Mouse (Mus musculus) bone marrow macrophage, adult 2 months (primary cell): ENCODE measurements around the gene Mul1. TPM values are rescaled to one million over a fixed set of nuclear protein-coding genes. Genes with fewer than 3 reads are reported as not detected.
A peak's percentile ranks its signal among the peaks of the same experiment; 100 is the strongest.

Experiments
- H3K27ac ChIP-seq: 2 replicates; pipeline ENCODE4 v1.5.1; 2012; ENCODE audit warnings: low read depth, low read length; ENCODE audit not compliant: insufficient read depth
- H3K4me1 ChIP-seq: 2 replicates; pipeline ENCODE4 v1.6.1; 2012; ENCODE audit warnings: low read length; ENCODE audit not compliant: control insufficient read depth, insufficient read depth
- H3K4me3 ChIP-seq: 2 replicates; pipeline ENCODE4 v1.5.1; 2012; ENCODE audit warnings: mild to moderate bottlenecking, low read length, moderate library complexity; ENCODE audit not compliant: insufficient read depth
- CTCF ChIP-seq: IDR thresholded peaks from 2 replicates; pipeline ENCODE4 v1.5.1; 2012; ENCODE audit warnings: low read depth, mild to moderate bottlenecking, low read length, moderate library complexity
- POLR2A ChIP-seq: IDR thresholded peaks from 2 replicates; pipeline ENCODE4 v1.6.1; 2012; ENCODE audit warnings: mild to moderate bottlenecking, low read depth, low read length, borderline replicate concordance
- polyA plus RNA-seq: library from polyadenylated mRNA; stranded (reverse); fragments of >200 nt; gene quantifications from 2 replicates; pipeline ENCODE4 v1.2.4, GENCODE M21; 2012; ENCODE audit not compliant: missing spikeins, insufficient read depth, insufficient read length

The Mul1 gene
- polyA plus RNA-seq, result 12.7 and 13.7 TPM in 2 replicates

DNA sequence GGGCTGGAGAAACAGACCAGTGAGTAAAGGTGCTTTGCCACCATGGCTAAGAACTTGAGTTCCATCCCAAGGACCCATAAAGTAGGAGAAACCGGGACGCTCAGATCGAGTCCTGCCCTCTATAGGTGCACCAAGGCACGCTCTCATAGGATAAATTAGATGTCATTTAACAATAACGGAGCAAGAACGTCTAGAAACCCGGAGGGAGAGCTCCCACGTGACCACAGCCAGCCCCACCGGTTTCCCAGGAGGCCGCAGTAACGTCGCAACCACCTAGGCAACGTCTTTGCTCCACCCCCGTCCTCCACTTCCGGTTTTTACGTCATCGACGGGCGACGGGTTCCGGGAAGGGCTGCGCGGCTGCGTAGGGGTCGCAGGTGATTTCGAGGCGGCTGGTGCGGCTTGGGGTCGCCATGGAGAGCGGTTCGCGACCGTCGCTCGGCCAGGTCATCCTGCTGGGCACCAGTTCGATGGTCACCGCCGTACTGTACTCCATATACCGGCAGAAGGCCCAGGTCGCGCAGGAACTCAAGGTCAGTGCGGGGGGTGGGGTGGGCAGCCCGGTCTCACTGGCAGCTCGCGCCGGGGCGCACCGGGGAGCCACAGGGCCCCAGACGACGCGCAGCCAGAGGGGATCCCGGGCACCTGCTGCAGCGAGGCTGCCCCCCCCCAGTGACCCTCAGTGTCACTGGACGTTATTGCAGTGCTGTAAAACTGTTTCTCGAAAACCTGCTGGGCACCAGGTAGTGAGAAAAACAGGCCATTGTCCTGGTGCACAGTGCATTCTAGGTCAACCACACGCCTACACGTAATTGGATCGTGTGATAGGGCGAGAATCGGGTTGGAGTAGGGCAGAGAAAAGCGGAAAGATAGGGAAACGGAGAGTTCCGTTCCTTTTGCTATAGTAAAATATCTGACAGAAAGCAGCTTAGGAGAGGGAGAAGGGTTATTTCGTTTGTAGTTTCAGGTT, at the start of gene Mul1:
Gene Mul1, plus strand, starts transcription at position 325 of the 970 bp plus-strand sequence.
- TF ChIP-seq POLR2A (no peak), CTCF (no peak; the same call in 1 of the 2 replicates)
- Histone ChIP-seq H3K4me1 (peaks cover 5% of the 10 kb centered on the region), H3K4me3 (peak within 1 kb of the TSS; percentile 93), H3K27ac (peak within 1 kb of the TSS; percentile 49)

GRCm38 (mm10) chr4:138393703-138394102, 40.8 kb upstream of the Mul1 start:
- H3K27ac ChIP-seq, result no peak overlapping the region
- TF ChIP-seq POLR2A, result no peak
- no peak for TF ChIP-seq CTCF
- no peak overlapping the region for H3K4me3 ChIP-seq
- H3K4me1 ChIP-seq, result no peaks in the 10 kb centered on the region

DNA sequence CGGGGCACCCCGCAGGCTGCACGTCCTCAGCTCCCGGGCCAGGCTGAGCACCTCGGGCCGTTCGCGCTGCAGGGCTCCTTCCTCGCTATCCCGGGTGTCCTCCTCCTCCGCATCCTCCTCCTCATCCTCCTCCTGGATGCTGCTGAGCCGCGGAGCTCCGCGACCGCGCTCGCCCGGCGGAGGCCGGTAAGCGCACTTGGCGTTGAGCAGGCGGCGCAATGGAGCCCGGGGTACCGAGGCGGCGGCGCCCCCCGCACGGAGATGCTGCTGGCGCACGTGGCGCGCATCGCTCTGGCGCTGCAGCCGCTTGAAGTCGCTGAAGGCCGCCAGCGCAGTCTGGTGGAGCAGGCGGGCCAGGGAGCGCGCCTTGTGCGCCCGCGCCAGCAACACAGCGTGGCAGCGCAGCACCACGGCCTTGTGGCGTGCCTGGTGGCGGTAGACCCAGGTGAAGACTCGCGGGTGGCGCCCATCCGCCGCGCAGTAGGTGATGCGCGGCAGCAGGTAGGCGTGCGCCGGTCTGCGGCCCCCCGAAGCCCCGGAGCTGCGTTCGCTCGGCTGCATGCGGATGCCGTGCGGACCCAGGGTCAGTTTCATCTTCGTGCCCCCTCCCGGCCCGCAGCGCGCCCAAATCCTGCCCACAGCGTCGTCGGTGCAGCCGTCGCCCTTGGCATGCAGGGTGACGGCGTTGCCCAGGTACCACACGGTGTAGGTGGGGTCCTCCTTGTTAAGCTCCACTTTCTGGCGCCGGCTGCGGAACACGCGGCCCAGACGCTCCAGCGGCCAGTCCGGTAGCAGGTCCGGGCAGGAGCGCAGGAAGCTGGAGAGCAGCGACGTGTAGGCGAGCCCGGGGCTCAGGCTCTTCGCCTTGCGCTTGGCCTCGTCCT, 39.1 kb upstream of the Mul1 start:
- H3K27ac ChIP-seq, result no peak overlapping the region
- H3K4me1 ChIP-seq, result no peaks in the 10 kb centered on the region
- TF ChIP-seq POLR2A (no peak), CTCF (no peak)
- no peak overlapping the region for H3K4me3 ChIP-seq

DNA sequence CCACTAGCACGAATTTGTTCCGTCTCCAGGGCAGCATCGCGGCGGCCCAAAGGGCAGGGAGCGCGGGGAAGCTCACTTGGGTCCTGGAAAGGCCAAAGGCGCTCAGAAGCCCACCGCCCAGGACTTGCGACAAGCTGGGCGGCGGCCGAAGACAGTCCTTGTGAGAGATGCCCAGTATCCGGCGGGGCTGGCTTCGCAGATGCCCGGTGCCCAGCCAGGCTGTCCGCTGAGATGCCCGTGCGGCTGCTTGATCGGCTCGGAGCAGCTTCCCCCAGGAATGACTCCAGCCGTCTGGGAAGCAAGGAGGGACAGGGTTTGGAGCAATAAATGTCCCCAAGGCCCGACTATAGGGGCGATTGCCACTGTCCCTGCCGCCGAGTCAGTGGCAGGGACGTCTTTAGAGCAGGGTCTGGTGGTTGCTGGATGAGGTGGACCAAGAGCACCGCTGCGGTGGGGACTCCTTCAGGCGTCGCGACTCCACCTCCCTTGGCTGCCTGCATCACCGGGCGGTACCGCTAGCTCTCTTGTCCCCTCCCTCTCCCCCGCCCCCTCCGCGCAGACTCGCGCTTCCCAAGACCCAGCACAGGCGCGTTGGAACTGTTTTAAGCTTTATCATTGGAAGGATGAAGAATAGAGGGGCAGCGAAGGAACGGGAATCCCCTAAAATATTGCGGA, 38.4 kb upstream of the Mul1 start, which contains the start of gene Fam43b:
Gene Fam43b, minus strand, starts transcription at position 558 of the 675 bp plus-strand sequence.
- H3K4me1 ChIP-seq, result no peaks in the 10 kb centered on the region
- TF ChIP-seq CTCF, result no peak
- no peak for TF ChIP-seq POLR2A
- no peak within 1 kb of the TSS for H3K27ac ChIP-seq
- H3K4me3 ChIP-seq, result no peak within 1 kb of the TSS

GRCm38 (mm10) chr4:138396711-138397110, 37.8 kb upstream of the Mul1 start:
- no peak overlapping the region for H3K27ac ChIP-seq
- H3K4me1 ChIP-seq, result no peaks in the 10 kb centered on the region
- TF ChIP-seq CTCF (no peak), POLR2A (no peak)
- no peak overlapping the region for H3K4me3 ChIP-seq

DNA sequence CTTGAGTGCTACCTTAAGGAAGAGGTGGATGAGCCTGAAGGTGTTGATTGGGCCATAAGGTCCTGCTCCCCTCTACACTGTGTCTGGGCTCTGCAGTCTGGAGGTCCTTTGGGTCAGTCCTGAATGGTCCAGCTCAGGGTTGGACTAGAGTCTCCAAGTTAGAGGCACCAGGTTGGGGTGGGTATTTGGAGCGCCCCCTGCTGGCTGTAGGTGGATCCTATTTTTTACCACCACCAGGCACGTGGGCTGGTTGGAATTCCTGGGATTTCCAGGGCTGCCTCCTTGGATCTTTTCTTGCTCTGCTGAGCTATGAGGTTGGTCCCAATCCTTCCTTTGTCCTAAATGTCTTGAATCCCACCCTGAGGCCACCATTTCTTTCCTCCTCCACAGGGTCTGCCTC, 29.7 kb upstream of the Mul1 start:
- Histone ChIP-seq H3K4me3 (no peak overlapping the region), H3K4me1 (no peaks in the 10 kb centered on the region), H3K27ac (no peak overlapping the region)
- TF ChIP-seq CTCF, result peak; percentile 97
- TF ChIP-seq POLR2A, result no peak

GRCm38 (mm10) chr4:138407479-138408194, 26.8 kb upstream of the Mul1 start:
- H3K4me1 ChIP-seq, result no peaks in the 10 kb centered on the region
- H3K4me3 ChIP-seq, result no peak overlapping the region
- H3K27ac ChIP-seq, result no peak overlapping the region
- TF ChIP-seq POLR2A (no peak), CTCF (no peak)

DNA sequence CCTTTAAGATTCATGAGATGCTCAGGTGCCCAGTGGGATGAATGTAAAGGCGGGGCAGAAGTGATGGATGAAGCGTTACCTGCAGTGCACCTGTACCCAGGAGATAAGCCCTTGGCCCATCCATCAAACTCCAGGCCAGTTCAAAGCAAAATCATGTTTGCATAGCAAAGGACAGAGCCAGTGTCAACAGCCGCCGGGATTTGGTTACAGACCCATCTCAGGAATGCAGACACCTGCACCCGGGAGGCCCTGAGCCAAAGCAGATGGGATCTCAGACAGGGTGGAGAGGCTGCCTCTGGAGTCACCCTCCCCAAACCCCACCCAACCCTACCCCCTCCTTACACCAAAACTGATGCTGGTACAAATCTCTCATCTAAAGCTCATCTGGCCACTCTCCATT, 23.5 kb upstream of the Mul1 start:
- Histone ChIP-seq H3K4me1 (no peaks in the 10 kb centered on the region), H3K27ac (no peak overlapping the region), H3K4me3 (no peak overlapping the region)
- TF ChIP-seq CTCF (no peak), POLR2A (no peak)

- H3K4me1 ChIP-seq, result no peaks in the 10 kb centered on the region
- H3K4me3 ChIP-seq, result no peak overlapping the region
- TF ChIP-seq CTCF (no peak), POLR2A (no peak)
- H3K27ac ChIP-seq, result no peak overlapping the region
These were observed 22.9 kb upstream of the Mul1 start for GRCm38 (mm10) chr4:138411504-138412121.
